Mouse (Mus musculus) right cerebral cortex, postnatal 10 days (tissue): ENCODE data around the gene Smc2.
"Not testable (repeated sequence)": the region's sequence is repeated elsewhere in the genome, so short reads cannot be mapped to it uniquely, and the experiment has no call there.

Experiments
- DNase-seq, 2 experiments: peaks; one replicate each; pipeline ENCODE4 v3.0.0; 2021; ENCODE audit warnings: low spot score in 2 of 2

Gene Smc2

GRCm38 (mm10) chr4:52438886-52439664 lies at the start of gene Smc2:
Smc2 (plus strand) TSS chr4:52439243.
- DNase-seq, result peak; percentile 94

- no peak for DNase-seq
Observed at GRCm38 (mm10) chr4:52411587-52411986, 27.5 kb upstream of the Smc2 start.

DNA sequence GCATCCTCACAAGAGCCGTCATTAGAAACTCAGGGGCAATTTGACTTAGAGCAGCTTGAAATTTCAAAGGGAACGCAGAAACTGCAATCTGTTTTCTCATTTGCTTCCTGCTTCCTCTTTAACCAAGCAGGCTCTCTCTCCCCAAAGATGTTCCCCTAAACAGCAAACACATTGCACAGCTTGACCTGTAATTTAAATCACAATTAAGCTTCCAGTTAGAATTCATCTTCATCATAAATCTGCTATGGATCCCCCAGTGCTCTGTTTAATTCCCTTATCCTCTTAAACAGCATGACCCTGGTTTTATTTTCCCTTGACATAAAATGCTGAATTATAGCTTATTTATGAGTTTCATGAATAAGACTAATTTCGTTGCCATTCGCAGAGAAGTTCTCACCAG lies 15.4 kb upstream of the Smc2 start:
- DNase-seq, result no peak

DNA sequence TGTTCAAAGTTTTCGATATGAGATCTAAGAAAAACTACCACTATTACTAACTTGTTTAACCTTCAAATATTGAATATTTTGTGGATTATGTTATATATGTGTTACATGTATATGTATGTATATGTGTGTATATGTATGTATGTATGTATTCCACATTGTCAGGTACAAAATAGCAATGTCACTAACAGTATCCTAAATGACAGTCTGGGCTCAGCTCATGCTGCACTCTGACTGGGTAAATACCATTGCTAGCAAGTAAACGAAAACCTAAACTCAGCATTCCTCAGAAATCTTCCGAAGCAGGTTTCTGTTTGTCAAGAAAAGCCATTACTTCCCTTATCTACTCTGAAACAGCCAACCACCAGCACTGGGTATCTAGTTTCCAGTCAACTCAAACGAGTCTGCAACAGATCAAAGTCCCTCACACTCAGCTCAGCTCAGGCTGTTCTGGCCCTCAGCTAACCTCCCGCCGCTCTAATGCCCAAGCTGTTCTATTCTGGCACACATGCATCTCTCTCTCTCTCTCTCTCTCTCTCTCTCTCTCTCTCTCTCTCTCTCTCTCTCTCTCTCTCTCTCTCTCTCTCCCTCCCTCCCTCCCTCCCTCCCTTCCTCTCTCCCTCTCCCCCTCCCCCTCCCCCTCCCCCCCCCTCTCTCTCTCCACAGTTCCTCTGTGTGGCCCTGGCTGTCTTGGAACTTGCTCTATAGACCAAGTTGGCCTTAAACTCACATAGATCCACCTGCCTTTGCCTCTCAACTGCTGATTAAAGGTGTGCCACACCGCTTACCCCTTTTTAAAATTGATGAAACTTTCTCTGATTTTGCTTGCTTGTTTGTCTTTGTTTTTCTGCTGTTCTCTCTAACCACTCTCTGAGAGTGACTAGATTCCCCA lies 9.5 kb upstream of the Smc2 start:
- no peak for DNase-seq

GRCm38 (mm10) chr4:52435551-52435950 lies 3.5 kb upstream of the Smc2 start:
- not testable (repeated sequence) for DNase-seq

DNA sequence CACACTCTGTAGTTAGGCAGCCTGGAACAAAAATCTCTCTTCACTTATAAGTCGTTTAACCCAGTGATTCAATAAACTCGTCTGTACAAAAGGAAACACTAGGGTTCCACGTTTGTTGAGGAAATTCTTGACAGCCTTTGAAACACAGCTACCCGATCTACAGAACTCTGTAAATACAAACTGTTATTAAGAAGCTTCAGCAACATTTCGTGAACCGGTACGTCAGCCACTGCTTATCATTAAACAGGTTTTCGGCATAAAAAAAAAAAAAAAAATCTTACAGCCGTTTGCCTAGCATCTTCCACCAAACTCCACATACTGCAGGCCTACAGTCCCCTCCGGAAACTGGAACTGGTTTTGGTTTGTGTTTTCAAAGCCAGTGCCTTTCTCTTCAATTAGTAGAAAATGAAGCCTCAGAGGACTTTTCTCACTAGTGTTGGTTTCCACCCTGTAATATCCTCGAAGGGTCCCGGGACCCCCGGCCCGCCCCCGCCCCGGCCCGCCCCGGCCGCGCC lies 615 bp upstream of the Smc2 start:
- no peak for DNase-seq

DNA sequence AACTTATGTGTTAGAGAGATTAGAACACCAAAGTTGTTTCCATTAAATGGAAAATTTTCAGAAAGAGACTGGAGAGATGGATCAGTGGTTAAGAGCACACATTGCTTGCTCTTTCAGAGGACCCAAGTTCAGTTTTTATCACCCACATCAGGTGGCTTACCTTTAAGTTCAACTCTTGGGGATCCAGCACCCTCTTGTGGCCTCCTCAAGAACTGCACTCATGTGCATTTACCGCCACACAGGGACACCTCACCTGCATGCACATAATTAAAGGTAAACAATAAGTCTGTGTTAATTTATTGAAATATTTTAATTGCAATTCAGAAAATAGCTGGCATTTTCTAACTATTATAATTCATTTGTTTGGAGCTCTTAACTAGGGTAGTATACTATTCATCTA lies 20.7 kb downstream of the Smc2 start:
- no peak for DNase-seq

DNA sequence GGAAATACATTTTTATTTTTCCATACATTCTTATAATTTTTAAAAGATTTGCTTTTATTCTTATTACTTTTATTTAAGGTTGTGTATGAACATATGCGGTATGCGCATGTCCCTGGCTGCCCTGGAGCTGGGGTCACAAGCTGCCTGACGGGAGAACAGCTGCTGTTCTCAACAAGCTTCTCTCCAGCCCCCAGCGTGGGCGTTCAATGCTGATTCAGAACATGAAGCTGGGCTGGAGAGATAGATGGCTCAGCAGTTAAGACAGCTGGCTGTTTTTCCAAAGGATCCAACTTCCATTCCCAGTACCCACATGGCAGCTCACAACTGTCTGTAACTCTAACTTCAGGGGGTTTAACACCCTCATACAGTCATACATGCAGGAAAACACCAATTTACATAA lies 22.3 kb downstream of the Smc2 start:
- DNase-seq, result peak; percentile 69 to 73

GRCm38 (mm10) chr4:52473431-52473830 lies 34.4 kb downstream of the Smc2 start:
- no peak for DNase-seq

- DNase-seq, result no peak
Observed at GRCm38 (mm10) chr4:52487486-52487885, 48.4 kb downstream of the Smc2 start.

DNA sequence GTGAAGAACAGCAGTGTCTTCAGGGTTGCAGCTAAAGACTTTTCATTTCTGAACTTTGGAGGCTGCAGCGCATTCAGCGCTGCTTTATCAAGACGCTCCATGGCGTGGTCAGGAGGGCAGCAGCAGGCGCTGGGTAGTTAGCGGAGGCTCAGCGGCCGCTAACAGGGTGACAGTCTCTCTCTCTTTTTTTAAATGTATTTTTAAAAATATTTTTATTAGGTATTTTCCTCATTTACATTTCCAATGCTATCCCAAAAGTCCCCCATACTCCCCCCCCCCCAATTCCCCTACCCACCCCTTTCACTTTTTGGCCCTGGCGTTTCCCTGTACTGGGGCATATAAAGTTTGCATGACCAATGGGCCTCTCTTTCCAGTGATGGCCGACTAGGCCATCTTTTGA lies 58.1 kb downstream of the Smc2 start, which contains the start of gene Vma21-ps:
TSS of gene Vma21-ps (minus strand) at position 101 of the 400 bp plus-strand sequence.
- DNase-seq, result not testable (repeated sequence)

GRCm38 (mm10) chr4:52517580-52517979 lies 78.5 kb downstream of the Smc2 start:
- DNase-seq, result no peak

DNA sequence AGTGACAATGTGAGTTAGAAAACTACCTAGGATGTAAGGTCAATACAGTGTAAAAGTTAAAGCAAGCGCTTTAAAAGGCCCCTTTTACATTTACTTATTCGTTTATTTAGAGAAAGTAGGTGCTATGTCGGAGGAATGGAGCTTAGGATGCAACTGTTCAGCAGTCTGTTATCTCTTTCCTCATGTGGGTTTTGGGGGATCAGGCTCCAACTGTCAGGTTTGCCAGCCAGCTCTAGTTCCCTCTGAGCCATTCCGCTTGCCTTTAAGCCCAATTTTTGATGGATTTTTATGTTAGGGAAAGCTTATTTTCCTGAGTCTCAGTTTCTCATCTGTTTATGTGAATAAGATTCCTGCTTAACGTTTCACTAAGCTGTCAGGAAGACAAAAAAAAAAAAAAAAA lies 80.3 kb downstream of the Smc2 start:
- no peak for DNase-seq

DNA sequence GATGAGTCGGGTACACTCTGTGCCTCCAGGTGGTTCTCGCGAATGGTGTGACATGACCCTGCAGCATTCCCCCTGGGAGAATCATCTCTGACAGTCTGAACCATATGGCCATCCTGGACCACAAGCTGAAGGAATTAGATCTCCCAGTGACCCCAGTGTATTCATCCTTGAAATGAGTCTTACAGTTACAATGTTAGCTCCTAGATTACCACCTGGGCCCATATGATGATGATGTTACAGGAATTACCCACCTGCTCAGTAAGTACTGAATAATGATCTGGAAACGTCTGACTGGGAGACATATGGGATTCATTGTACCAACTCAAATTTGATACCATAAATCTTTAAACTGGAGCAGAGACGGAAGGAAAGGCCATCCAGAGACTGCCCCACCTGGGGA lies 87.4 kb downstream of the Smc2 start:
- no peak for DNase-seq

DNA sequence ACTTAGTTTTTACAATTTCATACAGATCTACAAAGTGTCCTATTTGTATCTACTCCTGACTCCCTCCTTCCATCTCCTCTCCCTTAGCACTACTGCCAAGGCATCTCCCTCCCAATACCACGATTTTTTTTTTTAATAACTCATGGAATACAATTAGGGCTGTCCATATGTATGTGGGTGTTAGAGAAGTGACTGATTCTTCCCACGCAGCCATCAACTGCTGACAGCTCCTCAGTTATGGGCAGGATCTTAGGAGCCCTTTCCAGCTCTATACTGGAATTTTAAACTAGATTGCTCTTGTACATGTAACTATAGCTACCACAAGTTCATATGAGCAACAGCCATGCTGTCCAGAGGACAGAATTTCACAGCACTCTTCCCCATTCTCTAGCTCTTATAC lies 91.6 kb downstream of the Smc2 start:
- DNase-seq, result no peak
